Mouse (Mus musculus) midbrain, embryonic 14.5 days (tissue): ENCODE measurements around the gene Tmem38b. TPM values are rescaled to one million over a fixed set of nuclear protein-coding genes. Genes with fewer than 3 reads are reported as not detected.

Source experiments
- ATAC-seq: fragments of 200-750 bp; cut with Nextera tagmentation; 2 replicates; pipeline ENCODE4 v1.8.0; 2017; ENCODE audit warnings: moderate number of reproducible peaks, moderate library complexity; ENCODE audit not compliant: low FRiP score, low TSS enrichment
- DNase-seq: peaks from one replicate; pipeline ENCODE4 v3.0.0-alpha.2; 2015
- H3K27ac ChIP-seq: fragments of 300-500 bp; sonication (generic); replicated peaks from 2 replicates; pipeline ENCODE4 v1.5.1; 2014; ENCODE audit warnings: mild to moderate bottlenecking, low read depth, low read length, moderate library complexity
- H3K27me3 ChIP-seq: fragments of 300-500 bp; sonication (generic); 2 replicates; pipeline ENCODE4 v1.6.1; 2014; ENCODE audit warnings: low read length, control low read depth, mixed read lengths; ENCODE audit not compliant: control insufficient read depth, insufficient read depth
- H3K36me3 ChIP-seq: fragments of 300-500 bp; sonication (generic); 2 replicates; pipeline ENCODE4 v1.6.1; 2014; ENCODE audit warnings: low read length, control low read depth; ENCODE audit not compliant: control insufficient read depth, insufficient read depth
- H3K4me1 ChIP-seq: fragments of 300-500 bp; sonication (generic); 2 replicates; pipeline ENCODE4 v1.6.1; 2014; ENCODE audit warnings: mild to moderate bottlenecking, antibody characterized with exemption, low read length, control low read depth; ENCODE audit not compliant: control insufficient read depth, insufficient read depth
- H3K4me2 ChIP-seq: fragments of 300-500 bp; sonication (generic); 2 replicates; pipeline ENCODE4 v1.6.1; 2014; ENCODE audit warnings: mild to moderate bottlenecking, low read length, moderate library complexity
- H3K4me3 ChIP-seq: fragments of 300-500 bp; sonication (generic); replicated peaks from 2 replicates; pipeline ENCODE4 v1.5.1; 2014; ENCODE audit warnings: low read depth, low read length
- H3K9ac ChIP-seq: fragments of 300-500 bp; sonication (generic); replicated peaks from 2 replicates; pipeline ENCODE4 v1.6.1; 2014; ENCODE audit warnings: mild to moderate bottlenecking, low read length, moderate library complexity
- H3K9me3 ChIP-seq: fragments of 300-500 bp; sonication (generic); 2 replicates; pipeline ENCODE4 v1.6.1; 2016; ENCODE audit warnings: low read length, control low read depth, mixed read lengths; ENCODE audit not compliant: control insufficient read depth
- WGBS: fragments of 180-500 bp; shearing (Covaris S2); extraction: QIAGEN DNeasy Blood & Tissue Kit; methylation state at CpG from one replicate; pipeline ENCODE4 v1.1.7; 2014; 5-methylcytosine and 5-hydroxymethylcytosine counted together
- polyA plus RNA-seq: library from polyadenylated mRNA; unstranded; fragments of >200 nt; fragmentation: Nextera tagmentation; extraction: Ambion mirVana; gene quantifications from 2 replicates; pipeline ENCODE4 v1.2.1, GENCODE M21; 2014

The Tmem38b gene
- polyA plus RNA-seq, 1 experiment from 2014 or later: 11.9 TPM

- no peaks in the 10 kb centered on the region for H3K27me3 ChIP-seq
- no peak overlapping the region for H3K4me3 ChIP-seq
- ATAC-seq: no peak
- no peak overlapping the region for H3K27ac ChIP-seq
- H3K4me2 ChIP-seq: no peak overlapping the region
- no peak overlapping the region for H3K9ac ChIP-seq
- WGBS: 65% methylated on average over 14 of the region's 14 CpGs
- peak; percentile 84 for DNase-seq
- no peaks in the 10 kb centered on the region for H3K4me1 ChIP-seq
- no peaks in the 10 kb centered on the region for H3K36me3 ChIP-seq
- H3K9me3 ChIP-seq: no peaks in the 10 kb centered on the region
Measured at GRCm38 (mm10) chr4:53884351-53885245, 58.8 kb downstream of the Tmem38b start.

GRCm38 (mm10) chr4:53886342-53887088, 60.7 kb downstream of the Tmem38b start:
- Histone ChIP-seq H3K9ac (no peak overlapping the region), H3K4me3 (no peak overlapping the region), H3K36me3 (no peaks in the 10 kb centered on the region), H3K4me2 (no peak overlapping the region), H3K27me3 (no peaks in the 10 kb centered on the region), H3K27ac (no peak overlapping the region), H3K9me3 (no peaks in the 10 kb centered on the region), H3K4me1 (no peaks in the 10 kb centered on the region)
- DNase-seq (peak; percentile 35), ATAC-seq (no peak)
- WGBS: 56% methylated on average over 22 of the region's 22 CpGs

- DNase-seq: no peak
- WGBS: 89% methylated on average over 1 of the region's 1 CpGs
- H3K4me2 ChIP-seq: no peak overlapping the region
- no peak for ATAC-seq
- H3K9me3 ChIP-seq: no peaks in the 10 kb centered on the region
- H3K4me1 ChIP-seq: no peaks in the 10 kb centered on the region
- no peak overlapping the region for H3K27ac ChIP-seq
- H3K27me3 ChIP-seq: no peaks in the 10 kb centered on the region
- H3K4me3 ChIP-seq: no peak overlapping the region
- no peaks in the 10 kb centered on the region for H3K36me3 ChIP-seq
- no peak overlapping the region for H3K9ac ChIP-seq
Measured at GRCm38 (mm10) chr4:53895335-53895734, 69.5 kb downstream of the Tmem38b start.

GRCm38 (mm10) chr4:53896150-53896833, 70.4 kb downstream of the Tmem38b start:
- H3K9ac ChIP-seq: no peak overlapping the region
- no peak overlapping the region for H3K4me3 ChIP-seq
- H3K4me2 ChIP-seq: no peak overlapping the region
- no peaks in the 10 kb centered on the region for H3K36me3 ChIP-seq
- no peak overlapping the region for H3K27ac ChIP-seq
- no peaks in the 10 kb centered on the region for H3K9me3 ChIP-seq
- 81% methylated on average over 7 of the region's 7 CpGs for WGBS
- ATAC-seq (no peak), DNase-seq (no peak)
- H3K4me1 ChIP-seq: no peaks in the 10 kb centered on the region
- no peaks in the 10 kb centered on the region for H3K27me3 ChIP-seq

- Histone ChIP-seq H3K27ac (no peak overlapping the region), H3K4me3 (no peak overlapping the region), H3K9me3 (no peaks in the 10 kb centered on the region), H3K4me2 (no peak overlapping the region), H3K36me3 (no peaks in the 10 kb centered on the region), H3K27me3 (no peaks in the 10 kb centered on the region), H3K4me1 (no peaks in the 10 kb centered on the region), H3K9ac (no peak overlapping the region)
- 60% methylated on average over 6 of the region's 6 CpGs for WGBS
- no peak for ATAC-seq
- no peak for DNase-seq
Measured at GRCm38 (mm10) chr4:53900386-53900971, 74.6 kb downstream of the Tmem38b start.

GRCm38 (mm10) chr4:53904335-53904734, 78.5 kb downstream of the Tmem38b start:
- ATAC-seq (no peak), DNase-seq (no peak)
- Histone ChIP-seq H3K4me3 (no peak overlapping the region), H3K36me3 (no peaks in the 10 kb centered on the region), H3K4me1 (no peaks in the 10 kb centered on the region), H3K27ac (no peak overlapping the region), H3K9me3 (no peaks in the 10 kb centered on the region), H3K27me3 (no peaks in the 10 kb centered on the region), H3K9ac (no peak overlapping the region), H3K4me2 (no peak overlapping the region)
- 90% methylated on average over 7 of the region's 7 CpGs for WGBS

GRCm38 (mm10) chr4:53905537-53905936, 79.7 kb downstream of the Tmem38b start:
- Histone ChIP-seq H3K4me3 (no peak overlapping the region), H3K27me3 (no peaks in the 10 kb centered on the region), H3K27ac (no peak overlapping the region), H3K9ac (no peak overlapping the region), H3K36me3 (no peaks in the 10 kb centered on the region), H3K4me2 (no peak overlapping the region), H3K4me1 (no peaks in the 10 kb centered on the region), H3K9me3 (no peaks in the 10 kb centered on the region)
- ATAC-seq (no peak), DNase-seq (peak; percentile 50)
- 40% methylated on average over 6 of the region's 6 CpGs for WGBS

- H3K27ac ChIP-seq: no peak overlapping the region
- H3K9ac ChIP-seq: no peak overlapping the region
- 94% methylated on average over 3 of the region's 3 CpGs for WGBS
- H3K9me3 ChIP-seq: no peaks in the 10 kb centered on the region
- no peaks in the 10 kb centered on the region for H3K27me3 ChIP-seq
- ATAC-seq (no peak), DNase-seq (no peak)
- H3K4me1 ChIP-seq: no peaks in the 10 kb centered on the region
- no peak overlapping the region for H3K4me3 ChIP-seq
- no peaks in the 10 kb centered on the region for H3K36me3 ChIP-seq
- no peak overlapping the region for H3K4me2 ChIP-seq
Measured at GRCm38 (mm10) chr4:53907071-53907470, 81.2 kb downstream of the Tmem38b start.
